Mouse (Mus musculus): ENCODE results near the gene Unc5a.

The Unc5a gene

GRCm38 (mm10) chr13:54955695-54956471, 6.7 kb downstream of the Unc5a start:
- DNase-seq (ENCODE audit: low spot score in 2 of 2), result no peak

GRCm38 (mm10) chr13:54957281-54957680, 8.1 kb downstream of the Unc5a start:
- no peak for DNase-seq (ENCODE audit: low spot score in 2 of 2)

- no peak for DNase-seq (ENCODE audit: low spot score in 2 of 2)
Measured at GRCm38 (mm10) chr13:54959059-54959701, 10.0 kb downstream of the Unc5a start.

DNA sequence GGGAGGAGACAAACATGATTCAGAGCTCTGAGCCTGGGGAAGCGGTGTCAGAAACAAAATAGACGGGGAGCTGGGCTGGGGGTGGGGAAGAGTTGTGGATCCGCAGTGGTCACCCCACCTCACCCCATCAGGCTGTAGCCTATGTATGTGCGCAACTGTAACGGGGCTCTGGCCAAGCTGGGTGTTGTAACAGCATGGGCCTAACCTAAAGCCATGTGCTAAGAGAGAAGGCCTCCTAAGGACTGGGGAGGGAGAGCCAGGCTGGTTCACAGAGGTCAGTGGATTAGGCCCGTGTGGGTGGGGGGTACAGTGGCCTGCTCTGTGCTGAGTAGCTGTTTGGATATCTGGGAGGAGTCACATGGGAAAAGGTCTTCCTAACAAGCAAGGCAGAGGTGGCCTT, 10.6 kb downstream of the Unc5a start:
- DNase-seq (ENCODE audit: low spot score in 2 of 2), result no peak

- no peak for DNase-seq (ENCODE audit: low spot score in 2 of 2)
Measured at GRCm38 (mm10) chr13:54960491-54960890, 11.3 kb downstream of the Unc5a start.

- no peak for DNase-seq (ENCODE audit: low spot score in 2 of 2)
Measured at GRCm38 (mm10) chr13:54965256-54965655, 16.0 kb downstream of the Unc5a start.

DNA sequence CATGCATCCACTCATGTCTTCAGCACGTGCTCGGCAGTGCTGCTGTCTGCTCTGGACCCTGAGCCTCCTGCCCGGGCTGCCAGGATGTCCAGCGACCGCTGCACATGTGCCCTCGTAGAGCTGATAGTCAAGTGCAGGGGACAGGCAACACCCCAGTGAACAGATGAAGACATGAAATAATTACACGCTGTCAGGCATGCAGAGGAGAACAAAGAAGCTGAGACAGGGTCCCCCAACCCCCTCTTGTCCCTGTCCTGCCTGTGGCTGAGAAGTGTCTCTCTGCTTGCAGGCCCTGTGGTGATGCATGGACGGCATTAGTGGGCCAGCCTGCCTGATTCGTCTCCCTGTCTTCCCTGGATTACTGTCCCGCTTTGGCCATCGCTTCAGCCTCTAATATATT, 18.3 kb downstream of the Unc5a start:
- no peak for DNase-seq (ENCODE audit: low spot score in 2 of 2)

GRCm38 (mm10) chr13:54968636-54969035, 19.4 kb downstream of the Unc5a start:
- no peak for DNase-seq (ENCODE audit: low spot score in 2 of 2)

- DNase-seq (ENCODE audit: low spot score in 2 of 2), result no peak
Measured at GRCm38 (mm10) chr13:54969513-54969912, 20.3 kb downstream of the Unc5a start.

GRCm38 (mm10) chr13:54970521-54971247, 21.5 kb downstream of the Unc5a start:
- DNase-seq (ENCODE audit: low spot score in 2 of 2), result no peak

DNA sequence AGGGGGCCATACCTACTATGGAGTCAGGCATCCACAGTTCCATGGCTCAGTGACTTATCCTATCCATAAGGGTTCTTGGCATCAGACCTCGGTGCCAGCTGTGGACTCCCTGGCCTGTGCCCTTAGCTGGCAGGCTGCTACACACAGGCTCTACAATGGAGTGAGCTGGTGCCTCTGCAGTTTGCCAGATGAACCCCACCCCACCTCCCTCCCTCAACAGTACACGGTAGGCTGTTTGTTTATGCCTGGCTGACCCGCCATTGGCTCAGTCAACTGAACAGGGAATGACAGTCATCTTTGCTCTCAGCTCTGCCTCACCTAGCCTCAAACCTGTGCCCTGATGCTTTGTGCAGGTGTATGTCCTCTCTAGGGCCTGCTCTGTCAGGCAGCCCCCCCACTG, 26.3 kb downstream of the Unc5a start:
- DNase-seq (ENCODE audit: low spot score in 2 of 2), result no peak

- no peak for DNase-seq (ENCODE audit: low spot score in 2 of 2)
Measured at GRCm38 (mm10) chr13:54978804-54979203, 29.6 kb downstream of the Unc5a start.

GRCm38 (mm10) chr13:54980957-54981356, 31.7 kb downstream of the Unc5a start:
- DNase-seq (ENCODE audit: low spot score in 2 of 2), result no peak

DNA sequence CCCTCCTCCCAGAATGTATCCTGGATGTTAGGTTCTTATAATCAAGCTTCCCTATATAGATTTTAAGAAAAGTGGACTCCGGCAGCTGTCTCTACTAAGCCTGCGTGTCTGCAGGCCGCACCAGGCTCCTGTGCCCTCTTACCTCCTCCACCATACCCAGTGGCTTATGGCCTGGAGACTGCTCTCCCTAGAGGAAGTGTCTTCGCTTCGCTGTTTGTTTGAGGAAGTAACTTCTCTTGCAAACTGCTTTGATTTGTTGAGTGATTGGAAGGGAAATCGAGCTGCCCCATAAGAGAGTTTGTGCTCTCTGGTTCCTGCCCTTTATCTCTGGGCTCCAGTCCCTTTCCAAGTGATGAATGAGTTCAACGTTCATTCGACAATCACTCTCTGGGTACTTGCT, 33.8 kb downstream of the Unc5a start:
- DNase-seq (ENCODE audit: low spot score in 2 of 2), result no peak

DNA sequence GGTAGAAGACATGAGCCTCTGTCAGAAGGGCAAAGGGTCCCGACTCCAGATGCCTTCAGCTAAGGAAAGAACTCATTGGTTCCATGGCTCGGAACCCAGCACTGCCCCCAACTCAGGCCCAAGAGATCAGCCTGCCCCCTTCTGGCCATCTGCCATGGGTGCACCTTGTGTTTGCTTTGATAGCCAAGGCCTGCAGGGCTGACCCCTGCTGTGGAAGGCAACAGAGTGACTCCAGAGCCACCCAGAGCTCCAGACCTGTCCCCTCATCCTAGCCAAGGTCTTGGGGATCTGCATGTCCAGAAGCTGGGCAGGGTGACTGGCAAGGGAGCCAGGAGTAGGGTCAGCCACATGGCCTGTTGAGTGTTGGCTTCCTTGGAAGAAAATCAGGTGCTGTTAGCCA, 34.4 kb downstream of the Unc5a start:
- no peak for DNase-seq (ENCODE audit: low spot score in 2 of 2)

GRCm38 (mm10) chr13:54987405-54987804, 38.2 kb downstream of the Unc5a start:
- DNase-seq (ENCODE audit: low spot score in 2 of 2), result no peak

GRCm38 (mm10) chr13:54988181-54988760, 39.1 kb downstream of the Unc5a start:
- no peak for DNase-seq (ENCODE audit: low spot score in 2 of 2)

DNA sequence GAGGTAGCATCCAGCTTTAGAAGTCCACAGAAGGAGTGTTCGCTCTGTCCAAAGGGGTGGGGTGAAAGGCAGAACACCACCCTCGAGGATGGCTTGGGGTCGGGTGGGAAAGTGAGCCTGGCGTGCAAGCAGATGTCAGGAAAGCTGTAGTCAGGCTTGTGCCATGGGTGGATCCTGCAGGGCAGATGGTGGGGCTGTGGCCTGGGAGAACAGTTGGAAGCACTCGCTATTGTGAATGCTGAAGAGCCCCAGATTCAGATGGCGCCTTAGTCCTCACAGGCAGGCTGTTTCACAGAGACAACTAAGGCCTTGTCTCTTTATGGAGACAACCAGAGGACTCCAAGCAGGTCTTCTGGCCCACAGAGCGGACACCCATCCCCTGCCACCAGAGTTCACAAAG, 43.0 kb downstream of the Unc5a start:
- DNase-seq (ENCODE audit: low spot score in 2 of 2), result no peak

DNA sequence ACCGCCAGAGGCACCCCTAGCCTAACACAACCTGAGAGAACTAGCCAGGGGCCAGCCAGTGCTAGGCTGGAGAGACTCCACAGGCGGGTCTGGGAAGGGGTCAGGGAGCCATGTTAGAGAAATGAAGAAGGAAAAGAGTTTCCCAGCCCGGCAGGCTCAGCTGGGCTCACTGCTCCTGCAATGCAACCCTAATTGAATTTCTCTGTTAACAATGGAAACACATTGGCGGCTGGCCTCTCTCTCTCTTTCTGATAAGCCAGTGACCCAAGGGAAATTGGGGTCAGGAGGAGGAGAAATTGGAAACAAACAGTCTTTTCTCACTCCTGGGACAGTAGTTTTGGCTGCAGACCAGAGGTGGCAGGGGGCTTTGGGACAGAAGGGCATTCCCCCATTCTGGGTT, 45.4 kb downstream of the Unc5a start:
- DNase-seq (ENCODE audit: low spot score in 2 of 2), result no peak

GRCm38 (mm10) chr13:54995161-54995560, 46.0 kb downstream of the Unc5a start:
- no peak for DNase-seq (ENCODE audit: low spot score in 2 of 2)

GRCm38 (mm10) chr13:54997568-54997967, 48.4 kb downstream of the Unc5a start:
- no peak for DNase-seq (ENCODE audit: low spot score in 2 of 2)

DNA sequence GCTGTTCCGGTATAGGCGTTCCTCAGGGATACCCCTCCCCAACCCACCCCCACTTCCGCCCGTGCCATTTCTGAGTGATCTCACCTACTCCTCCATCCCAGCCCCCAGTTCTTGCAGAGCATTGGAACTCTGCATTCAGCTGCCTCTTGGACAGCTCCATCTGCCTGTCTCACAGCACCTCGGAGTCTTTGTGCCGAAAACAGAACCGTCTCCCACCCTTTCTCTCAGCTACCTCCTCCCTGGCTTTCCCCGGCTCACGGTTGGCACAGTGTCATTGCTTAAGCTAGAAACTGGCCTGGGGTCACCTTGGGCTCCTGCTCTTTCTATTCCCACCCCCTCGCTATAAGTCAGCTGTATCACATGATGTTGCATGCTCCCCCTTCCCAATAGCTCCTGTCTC, 51.2 kb downstream of the Unc5a start:
- DNase-seq (ENCODE audit: low spot score in 2 of 2), result peak; percentile 67 to 71
